Mouse (Mus musculus) hindlimb bud, embryonic 11.5 days (tissue): ENCODE results near the gene Srp54b.
"Not testable (repeated sequence)": the region's sequence is repeated elsewhere in the genome, so short reads cannot be mapped to it uniquely, and the experiment has no call there.

Experiments
- DNase-seq: peaks from one replicate; pipeline ENCODE4 v3.0.0-alpha.2; 2012; ENCODE audit warnings: low read depth, low spot score; ENCODE audit errors: extremely low spot score

Gene Srp54b

DNA sequence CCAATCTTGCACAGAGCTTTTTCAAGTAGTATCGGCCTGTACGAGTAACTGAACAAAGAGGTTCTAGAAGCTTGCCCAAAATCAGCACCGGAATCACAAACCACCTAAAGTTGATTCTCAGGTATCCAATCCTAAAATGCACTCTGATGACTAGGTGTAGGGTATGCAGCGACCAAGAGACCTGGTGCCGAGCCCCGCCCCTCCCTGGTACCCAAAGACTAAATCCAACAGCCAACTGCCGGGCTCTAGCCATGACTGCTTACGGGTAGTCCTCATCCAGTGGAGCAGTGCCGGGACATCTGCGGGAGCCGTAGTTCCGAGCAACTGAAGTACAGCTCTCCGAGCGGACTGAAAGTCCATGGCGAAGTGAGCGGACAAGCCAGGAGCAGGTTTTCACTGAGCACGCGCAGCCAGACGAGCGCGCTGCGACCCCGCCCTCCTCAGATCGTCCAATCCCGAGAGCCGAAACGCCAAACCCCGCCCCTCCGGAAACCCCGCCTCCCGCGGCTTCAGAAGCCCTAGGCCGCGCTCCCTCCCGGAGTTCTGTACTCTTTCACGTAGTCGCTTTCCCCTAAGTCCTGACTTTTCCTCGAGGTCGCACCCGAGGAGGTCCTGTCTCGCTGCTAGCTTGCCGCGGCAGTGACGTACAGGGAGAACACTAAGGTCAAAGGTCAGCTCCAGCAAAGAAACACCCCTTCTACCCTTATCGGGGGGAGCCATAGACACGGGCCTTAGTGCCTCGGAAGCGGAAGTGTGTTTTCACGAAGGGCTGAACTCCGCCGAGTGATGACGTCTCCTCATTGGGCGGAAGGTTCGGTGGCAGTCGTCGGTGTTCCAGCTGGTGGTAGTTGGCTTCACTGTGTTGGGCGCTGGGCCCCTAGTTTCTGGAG is at the start of gene Srp54b:
Srp54b (plus strand) TSS at position 546 of the 890 bp plus-strand sequence.
- DNase-seq: not testable (repeated sequence)

DNA sequence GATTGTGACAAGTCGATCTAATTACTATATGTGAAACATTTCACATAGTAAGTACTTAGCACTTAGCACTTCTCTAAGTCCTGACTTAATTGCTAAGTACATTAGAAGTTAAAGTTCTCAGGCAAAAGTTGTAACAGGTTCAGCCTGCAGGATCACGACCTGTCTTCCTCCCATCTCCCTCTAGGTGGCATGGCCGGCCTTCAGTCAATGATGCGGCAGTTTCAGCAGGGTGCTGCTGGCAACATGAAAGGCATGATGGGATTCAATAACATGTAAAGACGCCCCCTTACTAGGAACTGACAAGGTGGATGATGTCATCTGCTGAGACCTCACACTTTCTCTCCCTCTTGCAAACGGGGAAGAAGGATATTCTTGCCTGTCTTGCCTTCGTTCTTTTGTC is 42.3 kb upstream of the Srp54b start:
- DNase-seq: not testable (repeated sequence)

DNA sequence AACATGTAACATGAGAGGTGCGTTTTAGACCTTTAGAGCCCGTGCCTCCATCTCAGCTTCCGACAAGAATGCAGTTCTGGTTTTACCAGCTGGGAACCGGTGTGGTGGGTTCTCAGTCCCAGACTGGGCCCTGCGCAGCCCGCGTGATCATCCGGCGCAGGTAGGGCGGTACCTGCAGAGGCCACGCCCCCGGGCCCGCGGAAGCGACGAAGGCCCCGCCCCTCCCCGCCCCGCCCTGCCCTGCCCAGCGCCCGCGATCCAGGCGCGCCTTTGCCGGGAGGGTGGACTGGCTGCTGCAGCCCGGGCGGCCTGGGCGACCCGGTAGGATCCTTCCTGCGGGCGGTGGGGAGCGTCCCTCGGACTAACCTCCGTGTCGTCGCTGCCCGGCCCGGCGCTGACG is 30.7 kb upstream of the Srp54b start, which contains the start of gene Fam177a:
Fam177a (plus strand) TSS at position 228 of the 400 bp plus-strand sequence.
- DNase-seq: not testable (repeated sequence)

DNA sequence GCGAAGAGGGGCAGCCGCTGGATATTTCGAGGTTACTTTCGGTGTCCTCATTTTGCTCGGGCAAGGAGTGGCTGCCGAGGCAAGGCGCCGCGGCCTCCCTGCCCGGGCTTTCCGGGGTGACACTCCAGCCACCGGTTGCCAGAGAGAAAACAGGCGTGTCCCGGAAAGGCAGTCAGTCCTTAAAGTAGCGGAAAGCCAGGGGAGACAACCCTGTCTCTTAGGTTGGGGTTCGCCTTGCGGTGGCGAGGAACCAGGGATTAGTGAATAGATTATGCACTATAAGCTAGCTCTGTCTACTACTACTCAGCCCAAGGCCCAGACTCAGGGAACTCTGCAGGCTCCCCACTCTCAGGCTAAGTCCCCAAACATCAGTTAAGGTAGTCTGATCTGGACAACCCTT is 30.2 kb upstream of the Srp54b start:
- DNase-seq: not testable (repeated sequence)

DNA sequence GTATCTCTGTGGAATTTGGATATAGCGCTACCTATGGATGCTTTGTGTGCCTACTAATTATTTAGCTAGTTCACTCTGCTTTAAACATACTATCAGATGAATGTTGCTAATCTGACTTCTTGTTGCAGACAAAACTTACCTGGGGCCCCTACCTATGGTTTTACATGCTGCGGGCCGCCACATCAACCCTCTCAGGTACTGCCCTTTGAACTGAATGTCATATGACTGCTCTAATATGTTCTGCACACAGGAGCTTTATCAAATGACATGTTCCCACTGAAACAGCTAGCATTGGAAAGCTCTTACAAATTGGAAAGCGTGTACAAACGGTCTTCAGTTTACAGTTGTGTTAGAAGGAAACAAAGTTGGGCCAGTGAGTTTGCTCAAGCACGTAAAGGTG is 19.4 kb upstream of the Srp54b start:
- not testable (repeated sequence) for DNase-seq

DNA sequence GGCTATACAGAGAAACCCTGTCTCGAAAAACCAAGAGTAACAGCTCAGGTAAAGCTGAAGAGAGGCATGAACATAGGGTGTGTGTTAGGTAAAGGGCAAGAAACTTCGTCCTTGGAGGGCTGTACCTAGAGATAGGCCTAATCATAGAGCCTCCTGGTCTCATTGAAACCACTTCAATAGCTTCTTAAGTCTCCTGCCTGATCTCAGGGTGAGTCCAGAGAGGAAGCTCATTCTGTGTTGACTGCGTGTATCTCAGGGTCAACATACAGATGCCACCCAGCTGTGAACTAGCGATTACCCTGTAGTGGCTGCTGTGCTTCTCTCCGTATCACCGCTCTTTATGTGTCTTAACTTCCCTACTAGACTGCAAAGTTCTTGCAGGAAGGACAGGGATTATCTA is 17.0 kb upstream of the Srp54b start:
- DNase-seq: not testable (repeated sequence)

DNA sequence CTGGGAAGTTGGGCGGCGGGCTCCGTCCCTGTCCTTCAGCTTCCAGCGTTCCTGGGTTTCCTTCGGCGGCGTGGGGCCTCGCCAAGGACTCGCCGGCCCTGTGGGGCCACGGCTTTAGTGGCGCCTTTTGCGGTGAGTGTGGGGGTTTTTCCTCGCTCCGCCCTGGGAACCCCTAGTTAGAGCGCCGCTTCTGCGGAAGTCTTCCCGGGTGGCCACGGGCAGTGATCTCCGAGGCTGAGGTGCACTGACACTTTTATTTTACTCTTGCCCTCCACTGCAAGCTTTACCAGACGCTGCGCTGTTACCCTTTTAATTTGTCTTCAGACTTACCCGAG is 512 bp downstream of the Srp54b start:
- not testable (repeated sequence) for DNase-seq

DNA sequence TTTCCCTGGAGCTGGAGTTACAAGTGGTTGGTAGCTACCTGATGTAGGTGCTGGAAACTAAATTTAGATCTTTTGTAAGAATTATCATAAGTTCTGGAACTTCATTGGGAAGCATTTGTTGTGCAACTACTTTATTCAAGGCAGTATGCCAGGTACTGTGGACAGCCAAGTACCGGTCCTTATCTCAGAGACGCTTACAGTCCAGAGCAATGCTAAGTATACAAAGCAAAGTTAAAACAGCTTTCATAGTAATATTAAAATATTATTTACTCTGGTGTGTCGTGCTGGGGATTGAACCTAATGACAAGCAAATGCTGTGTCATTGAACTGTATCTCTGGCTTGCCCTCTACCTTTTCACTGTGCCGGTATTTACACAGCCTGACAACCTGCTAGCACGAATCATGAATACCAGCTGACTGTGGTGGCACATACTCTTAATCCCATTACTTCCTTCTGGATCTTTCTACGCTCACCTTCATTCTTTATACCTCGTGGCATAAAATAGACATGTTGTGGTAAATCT is 12.2 kb downstream of the Srp54b start:
- not testable (repeated sequence) for DNase-seq

DNA sequence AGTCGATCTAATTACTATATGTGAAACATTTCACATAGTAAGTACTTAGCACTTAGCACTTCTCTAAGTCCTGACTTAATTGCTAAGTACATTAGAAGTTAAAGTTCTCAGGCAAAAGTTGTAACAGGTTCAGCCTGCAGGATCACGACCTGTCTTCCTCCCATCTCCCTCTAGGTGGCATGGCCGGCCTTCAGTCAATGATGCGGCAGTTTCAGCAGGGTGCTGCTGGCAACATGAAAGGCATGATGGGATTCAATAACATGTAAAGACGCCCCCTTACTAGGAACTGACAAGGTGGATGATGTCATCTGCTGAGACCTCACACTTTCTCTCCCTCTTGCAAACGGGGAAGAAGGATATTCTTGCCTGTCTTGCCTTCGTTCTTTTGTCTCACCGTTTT is 32.8 kb downstream of the Srp54b start:
- DNase-seq: not testable (repeated sequence)

DNA sequence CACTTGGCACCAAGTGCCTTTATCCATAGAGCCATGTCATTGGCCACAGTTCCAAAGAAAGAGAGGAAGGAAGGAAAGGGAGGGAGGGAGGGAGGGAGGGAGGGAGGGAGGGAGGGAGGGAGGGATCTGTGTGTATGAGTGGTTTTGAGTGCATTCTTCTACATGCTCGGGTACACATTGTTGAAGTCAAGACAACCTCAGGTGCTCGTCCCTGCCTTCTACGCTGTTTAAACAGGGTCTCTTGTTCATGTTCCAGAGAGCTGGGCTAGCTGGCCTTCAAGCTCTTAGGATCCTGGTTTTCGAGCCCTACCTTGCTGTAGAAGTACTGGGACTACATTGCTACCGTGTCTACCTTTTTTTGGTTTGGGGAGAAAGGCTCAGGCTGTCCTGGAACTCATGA is 34.2 kb downstream of the Srp54b start:
- not testable (repeated sequence) for DNase-seq

DNA sequence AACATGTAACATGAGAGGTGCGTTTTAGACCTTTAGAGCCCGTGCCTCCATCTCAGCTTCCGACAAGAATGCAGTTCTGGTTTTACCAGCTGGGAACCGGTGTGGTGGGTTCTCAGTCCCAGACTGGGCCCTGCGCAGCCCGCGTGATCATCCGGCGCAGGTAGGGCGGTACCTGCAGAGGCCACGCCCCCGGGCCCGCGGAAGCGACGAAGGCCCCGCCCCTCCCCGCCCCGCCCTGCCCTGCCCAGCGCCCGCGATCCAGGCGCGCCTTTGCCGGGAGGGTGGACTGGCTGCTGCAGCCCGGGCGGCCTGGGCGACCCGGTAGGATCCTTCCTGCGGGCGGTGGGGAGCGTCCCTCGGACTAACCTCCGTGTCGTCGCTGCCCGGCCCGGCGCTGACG is 44.4 kb downstream of the Srp54b start, which contains the start of gene 1700047I17Rik2:
1700047I17Rik2 (plus strand) TSS at position 287 of the 400 bp plus-strand sequence.
- not testable (repeated sequence) for DNase-seq

DNA sequence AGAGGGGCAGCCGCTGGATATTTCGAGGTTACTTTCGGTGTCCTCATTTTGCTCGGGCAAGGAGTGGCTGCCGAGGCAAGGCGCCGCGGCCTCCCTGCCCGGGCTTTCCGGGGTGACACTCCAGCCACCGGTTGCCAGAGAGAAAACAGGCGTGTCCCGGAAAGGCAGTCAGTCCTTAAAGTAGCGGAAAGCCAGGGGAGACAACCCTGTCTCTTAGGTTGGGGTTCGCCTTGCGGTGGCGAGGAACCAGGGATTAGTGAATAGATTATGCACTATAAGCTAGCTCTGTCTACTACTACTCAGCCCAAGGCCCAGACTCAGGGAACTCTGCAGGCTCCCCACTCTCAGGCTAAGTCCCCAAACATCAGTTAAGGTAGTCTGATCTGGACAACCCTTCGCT is 44.9 kb downstream of the Srp54b start:
- not testable (repeated sequence) for DNase-seq

DNA sequence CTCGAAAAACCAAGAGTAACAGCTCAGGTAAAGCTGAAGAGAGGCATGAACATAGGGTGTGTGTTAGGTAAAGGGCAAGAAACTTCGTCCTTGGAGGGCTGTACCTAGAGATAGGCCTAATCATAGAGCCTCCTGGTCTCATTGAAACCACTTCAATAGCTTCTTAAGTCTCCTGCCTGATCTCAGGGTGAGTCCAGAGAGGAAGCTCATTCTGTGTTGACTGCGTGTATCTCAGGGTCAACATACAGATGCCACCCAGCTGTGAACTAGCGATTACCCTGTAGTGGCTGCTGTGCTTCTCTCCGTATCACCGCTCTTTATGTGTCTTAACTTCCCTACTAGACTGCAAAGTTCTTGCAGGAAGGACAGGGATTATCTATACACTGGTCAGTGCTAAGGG is 58.0 kb downstream of the Srp54b start:
- not testable (repeated sequence) for DNase-seq

DNA sequence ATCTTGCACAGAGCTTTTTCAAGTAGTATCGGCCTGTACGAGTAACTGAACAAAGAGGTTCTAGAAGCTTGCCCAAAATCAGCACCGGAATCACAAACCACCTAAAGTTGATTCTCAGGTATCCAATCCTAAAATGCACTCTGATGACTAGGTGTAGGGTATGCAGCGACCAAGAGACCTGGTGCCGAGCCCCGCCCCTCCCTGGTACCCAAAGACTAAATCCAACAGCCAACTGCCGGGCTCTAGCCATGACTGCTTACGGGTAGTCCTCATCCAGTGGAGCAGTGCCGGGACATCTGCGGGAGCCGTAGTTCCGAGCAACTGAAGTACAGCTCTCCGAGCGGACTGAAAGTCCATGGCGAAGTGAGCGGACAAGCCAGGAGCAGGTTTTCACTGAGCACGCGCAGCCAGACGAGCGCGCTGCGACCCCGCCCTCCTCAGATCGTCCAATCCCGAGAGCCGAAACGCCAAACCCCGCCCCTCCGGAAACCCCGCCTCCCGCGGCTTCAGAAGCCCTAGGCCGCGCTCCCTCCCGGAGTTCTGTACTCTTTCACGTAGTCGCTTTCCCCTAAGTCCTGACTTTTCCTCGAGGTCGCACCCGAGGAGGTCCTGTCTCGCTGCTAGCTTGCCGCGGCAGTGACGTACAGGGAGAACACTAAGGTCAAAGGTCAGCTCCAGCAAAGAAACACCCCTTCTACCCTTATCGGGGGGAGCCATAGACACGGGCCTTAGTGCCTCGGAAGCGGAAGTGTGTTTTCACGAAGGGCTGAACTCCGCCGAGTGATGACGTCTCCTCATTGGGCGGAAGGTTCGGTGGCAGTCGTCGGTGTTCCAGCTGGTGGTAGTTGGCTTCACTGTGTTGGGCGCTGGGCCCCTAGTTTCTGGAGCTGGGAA is 75.0 kb downstream of the Srp54b start, which contains the start of gene Srp54c:
Srp54c (plus strand) TSS at position 543 of the 894 bp plus-strand sequence.
- DNase-seq: not testable (repeated sequence)

DNA sequence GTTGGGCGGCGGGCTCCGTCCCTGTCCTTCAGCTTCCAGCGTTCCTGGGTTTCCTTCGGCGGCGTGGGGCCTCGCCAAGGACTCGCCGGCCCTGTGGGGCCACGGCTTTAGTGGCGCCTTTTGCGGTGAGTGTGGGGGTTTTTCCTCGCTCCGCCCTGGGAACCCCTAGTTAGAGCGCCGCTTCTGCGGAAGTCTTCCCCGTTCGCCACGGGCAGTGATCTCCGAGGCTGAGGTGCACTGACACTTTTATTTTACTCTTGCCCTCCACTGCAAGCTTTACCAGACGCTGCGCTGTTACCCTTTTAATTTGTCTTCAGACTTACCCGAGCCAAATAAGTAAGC is 75.6 kb downstream of the Srp54b start:
- not testable (repeated sequence) for DNase-seq
